Mouse (Mus musculus) layer of hippocampus, adult 18-20 months (tissue): ENCODE measurements around the gene P3h3. TPM values are rescaled to one million over a fixed set of nuclear protein-coding genes. Genes with fewer than 3 reads are reported as not detected.
"Not testable (repeated sequence)": the region's sequence is repeated elsewhere in the genome, so short reads cannot be mapped to it uniquely, and the experiment has no call there.

Experiments
- DNase-seq, 2 experiments: peaks; one replicate each; pipeline ENCODE4 v3.0.0; 2022; ENCODE audit warnings: low spot score in 2 of 2
- long read RNA-seq: library from polyadenylated mRNA; stranded (forward); transcript quantifications from one replicate; pipeline ENCODE4 v2.0.0, GENCODE M21; 2021
- total RNA-seq, 2 experiments: library from RNA; stranded (reverse); gene quantifications; 2 replicates each; pipeline ENCODE4 v1.2.3; 2021

Gene P3h3
- 10 to 100 TPM; 29.5 to 30.9 TPM for total RNA-seq
- long read RNA-seq, partial matches to known transcripts = 4 of 58 reads
- long read RNA-seq, other reads (novel, unspliced or antisense) = 51 of 58 reads

- DNase-seq = peak; percentile 83 to 84
These were observed at the start of gene P3h3 for GRCm38 (mm10) chr6:124856916-124857839. TSS of gene P3h3 (minus strand) at chr6:124857752.

GRCm38 (mm10) chr6:124904991-124905860 lies 47.7 kb upstream of the P3h3 start:
- DNase-seq = no peak

- DNase-seq = peak; percentile 73 to 89
These were observed 46.8 kb upstream of the P3h3 start for GRCm38 (mm10) chr6:124904161-124904981.

- peak; percentile 80 to 95 for DNase-seq
These were observed 46.1 kb upstream of the P3h3 start for GRCm38 (mm10) chr6:124903580-124904151.

GRCm38 (mm10) chr6:124901851-124902250 lies 44.3 kb upstream of the P3h3 start:
- no peak for DNase-seq

GRCm38 (mm10) chr6:124900801-124901480 lies 43.4 kb upstream of the P3h3 start:
- DNase-seq = no peak

- DNase-seq = no peak
These were observed 42.7 kb upstream of the P3h3 start for GRCm38 (mm10) chr6:124900056-124900800.

- DNase-seq = no peak
These were observed 40.8 kb upstream of the P3h3 start for GRCm38 (mm10) chr6:124898359-124898758.

GRCm38 (mm10) chr6:124894113-124894512 lies 36.6 kb upstream of the P3h3 start:
- not testable (repeated sequence) for DNase-seq

GRCm38 (mm10) chr6:124890997-124891396 lies 33.4 kb upstream of the P3h3 start:
- DNase-seq = no peak

GRCm38 (mm10) chr6:124888555-124889125 lies 31.1 kb upstream of the P3h3 start:
- no peak for DNase-seq

- no peak for DNase-seq
These were observed 30.4 kb upstream of the P3h3 start, which contains the start of gene Cd4 for GRCm38 (mm10) chr6:124887986-124888385. TSS of gene Cd4 (minus strand) at chr6:124888221.

GRCm38 (mm10) chr6:124885956-124886381 lies 28.4 kb upstream of the P3h3 start:
- DNase-seq = no peak

GRCm38 (mm10) chr6:124884714-124885500 lies 27.4 kb upstream of the P3h3 start:
- no peak for DNase-seq

GRCm38 (mm10) chr6:124883351-124883750 lies 25.8 kb upstream of the P3h3 start:
- no peak for DNase-seq

- no peak for DNase-seq
These were observed 24.3 kb upstream of the P3h3 start for GRCm38 (mm10) chr6:124881821-124882220.

- no peak for DNase-seq
These were observed 21.8 kb upstream of the P3h3 start for GRCm38 (mm10) chr6:124879390-124879789.

GRCm38 (mm10) chr6:124874348-124874747 lies 16.8 kb upstream of the P3h3 start:
- DNase-seq = no peak
